Mouse (Mus musculus) spleen, postnatal 10 days (tissue): ENCODE data around the gene Tubd1.

ENCODE experiments used
- DNase-seq, 2 experiments: peaks; one replicate each; pipeline ENCODE4 v3.0.0; 2021 to 2022; ENCODE audit warnings: low spot score in 2 of 2

The Tubd1 gene

GRCm38 (mm10) chr11:86583990-86584897 is 39.5 kb downstream of the Tubd1 start:
- no peak for DNase-seq

DNA sequence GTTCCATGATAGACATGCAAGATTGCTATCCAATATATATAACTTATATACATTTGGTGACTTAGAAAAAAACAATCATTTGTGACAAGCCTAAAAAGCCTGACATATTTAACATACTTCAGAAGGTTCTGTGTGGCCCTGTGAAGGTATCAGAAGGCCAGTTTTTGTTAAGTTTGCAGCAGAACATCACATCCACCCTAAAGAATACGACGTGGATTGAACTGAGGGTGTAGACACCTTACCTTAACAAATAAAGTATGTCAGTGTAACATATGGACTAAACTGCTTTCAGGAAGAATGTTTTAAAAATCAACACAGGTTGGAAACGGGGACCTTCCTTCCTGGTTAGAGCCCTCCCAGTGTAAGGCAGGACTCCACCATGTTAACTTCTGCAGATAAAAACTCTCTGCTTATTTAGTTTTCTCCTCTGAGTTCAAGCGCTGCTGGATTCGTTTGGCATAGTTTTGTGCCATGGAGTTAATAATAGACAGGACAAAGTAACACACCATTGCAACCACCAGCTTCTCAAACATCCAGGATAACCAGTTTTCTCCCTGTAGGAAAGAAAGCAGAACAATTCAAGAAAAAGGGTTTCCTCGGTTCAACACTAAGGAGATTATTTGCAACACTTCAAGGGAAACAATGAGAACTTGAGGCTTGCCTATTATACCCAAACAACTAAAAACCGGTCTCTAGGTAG is 40.3 kb downstream of the Tubd1 start:
- no peak for DNase-seq

- DNase-seq = peak in 1 of 2 experiments; percentile 33
These were observed 40.8 kb downstream of the Tubd1 start for GRCm38 (mm10) chr11:86585598-86585984.

DNA sequence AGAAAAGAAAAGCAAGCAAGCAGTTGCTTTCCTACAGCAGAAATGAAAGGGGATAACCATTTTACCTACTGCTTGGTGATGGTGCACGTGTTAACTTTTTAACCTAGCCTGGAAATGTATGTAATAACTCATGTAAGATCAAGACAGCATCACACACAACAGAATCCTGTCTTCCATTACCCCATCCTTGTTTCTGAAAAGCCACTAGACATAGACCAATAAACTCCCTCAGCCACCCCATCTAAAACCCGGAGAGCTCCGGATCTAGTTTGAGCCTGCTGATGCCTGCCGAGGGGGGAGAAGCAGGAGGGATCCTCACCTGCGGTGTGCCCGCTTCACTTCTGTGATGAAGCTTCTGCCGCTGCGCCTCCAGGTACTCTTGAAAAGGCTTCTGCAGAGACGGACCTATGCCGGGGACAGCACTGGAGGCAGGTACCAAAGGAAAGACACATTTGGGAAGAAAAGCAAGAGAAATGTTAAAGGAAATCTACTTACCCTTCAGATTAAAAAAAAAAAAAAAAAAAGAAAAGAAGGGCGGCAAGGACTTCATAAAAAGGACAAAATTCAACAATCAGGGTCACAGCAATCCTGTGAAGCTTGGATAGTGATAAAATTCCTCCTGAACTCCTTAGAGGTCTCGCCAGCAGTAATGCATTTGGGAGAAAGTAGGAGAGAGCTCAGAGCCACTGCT is 41.5 kb downstream of the Tubd1 start:
- peak; percentile 60 to 66 for DNase-seq

- peak; percentile 50 to 57 for DNase-seq
These were observed 42.3 kb downstream of the Tubd1 start for GRCm38 (mm10) chr11:86586868-86587792.

DNA sequence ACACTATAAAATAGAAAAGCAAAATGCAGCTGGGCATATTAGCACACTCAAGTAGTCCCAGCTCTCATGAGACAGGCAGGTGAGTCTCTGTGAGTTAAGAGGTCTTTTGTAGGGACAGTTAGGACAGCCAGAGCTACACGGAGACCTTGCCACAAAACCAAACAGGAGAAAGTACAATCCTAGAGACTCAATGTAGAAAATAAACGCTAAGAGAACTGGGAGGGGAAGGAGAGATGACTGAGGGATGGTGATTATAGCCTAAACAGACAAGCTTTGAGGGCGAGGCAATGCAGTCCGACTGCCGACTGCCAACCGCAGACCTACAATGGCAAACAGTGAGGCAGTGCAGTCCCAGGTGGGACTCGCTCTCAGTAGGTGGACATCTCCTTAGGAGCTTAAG is 43.0 kb downstream of the Tubd1 start:
- DNase-seq = no peak

- DNase-seq = no peak
These were observed 44.0 kb downstream of the Tubd1 start for GRCm38 (mm10) chr11:86588583-86589298.

DNA sequence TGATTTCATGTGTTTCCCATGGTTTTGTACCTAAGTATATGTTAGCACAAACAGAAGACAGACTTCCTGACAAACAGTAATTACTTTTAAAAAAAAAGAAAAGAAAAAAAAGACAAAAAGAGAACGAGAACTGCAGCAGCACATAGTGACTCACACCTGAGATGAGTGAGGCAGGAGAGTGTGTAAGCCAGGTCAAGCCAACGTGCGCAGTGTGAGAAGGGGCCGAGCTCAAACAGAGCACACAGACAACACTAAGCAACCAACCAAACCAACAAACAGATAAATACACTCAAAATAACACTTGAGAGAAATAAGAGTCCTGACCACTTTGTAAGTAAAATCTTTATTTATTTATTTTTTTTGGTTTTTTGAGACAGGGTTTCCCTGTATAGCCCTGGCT is 45.3 kb downstream of the Tubd1 start:
- no peak for DNase-seq

DNA sequence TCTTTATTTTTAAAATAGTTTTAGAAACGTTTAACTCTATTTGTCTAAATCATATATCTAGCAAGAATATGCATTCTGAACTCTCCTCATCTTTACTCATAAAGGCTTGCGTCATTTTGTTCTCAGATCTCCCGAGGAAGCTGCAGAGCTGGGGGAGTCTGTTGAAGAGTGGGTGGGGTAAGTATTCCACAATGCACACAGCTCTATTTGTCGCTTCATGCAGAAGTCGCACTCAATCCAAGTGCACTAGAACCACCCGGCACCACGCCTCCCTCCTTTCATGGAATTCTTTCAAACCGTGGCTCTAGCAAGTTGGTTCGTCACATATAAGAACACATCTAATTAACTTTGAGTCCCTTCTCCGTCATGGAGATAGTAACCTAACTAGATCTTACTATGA is 45.8 kb downstream of the Tubd1 start:
- no peak for DNase-seq

GRCm38 (mm10) chr11:86591301-86591845 is 46.6 kb downstream of the Tubd1 start:
- no peak for DNase-seq

GRCm38 (mm10) chr11:86591931-86592616 is 47.3 kb downstream of the Tubd1 start:
- no peak for DNase-seq

GRCm38 (mm10) chr11:86592993-86593392 is 48.2 kb downstream of the Tubd1 start:
- no peak for DNase-seq

DNA sequence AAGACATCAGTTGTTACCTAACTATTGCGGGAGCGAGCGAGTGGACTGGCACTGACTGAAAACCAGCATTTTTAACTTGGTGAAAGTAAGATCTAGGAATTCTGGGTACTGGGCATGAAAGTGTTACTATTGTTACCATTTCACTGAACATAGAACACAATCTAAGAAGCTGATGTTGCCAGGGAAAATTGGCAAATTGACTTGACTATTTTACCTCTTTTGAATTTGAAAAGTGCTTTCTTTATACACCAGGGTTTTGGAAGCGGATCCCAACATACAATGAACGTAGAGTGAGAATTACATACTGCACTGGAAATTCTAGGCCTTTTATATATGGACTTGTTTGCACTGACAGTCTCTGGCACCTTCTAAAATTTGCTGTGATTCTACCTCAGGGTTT is 48.7 kb downstream of the Tubd1 start:
- no peak for DNase-seq

DNA sequence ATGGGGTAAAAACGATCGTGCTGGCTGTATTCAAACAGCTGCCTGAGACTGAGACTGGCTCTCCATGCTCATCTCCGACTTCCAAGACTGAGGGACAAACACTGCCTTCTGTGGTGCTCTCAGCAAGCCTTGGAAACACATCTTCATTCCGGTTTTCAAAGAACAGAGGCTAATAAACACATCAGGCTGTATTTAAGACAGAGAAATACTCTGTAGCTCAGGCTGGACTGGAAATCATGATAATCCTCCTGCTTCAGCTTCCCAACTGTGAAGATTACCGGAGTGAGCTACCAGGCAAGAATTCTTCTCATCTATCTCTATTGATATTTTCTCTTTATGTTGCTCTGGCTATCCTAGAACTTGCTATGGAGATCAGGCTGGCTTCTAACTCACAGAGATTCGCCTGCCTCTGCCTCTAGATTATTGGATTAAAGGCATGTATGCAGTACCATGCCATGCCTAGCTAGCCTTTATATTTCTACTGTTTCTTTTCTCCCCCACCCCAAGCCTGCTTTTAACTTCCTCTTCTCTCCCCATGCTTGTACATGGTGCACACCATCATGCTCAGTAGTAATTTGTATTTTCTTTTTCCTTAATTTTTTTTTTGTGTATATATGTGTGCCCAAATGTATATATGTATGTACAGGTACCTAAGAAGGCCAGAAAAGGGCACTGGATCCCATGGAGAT is 49.5 kb downstream of the Tubd1 start:
- no peak for DNase-seq

GRCm38 (mm10) chr11:86595366-86595765 is 50.6 kb downstream of the Tubd1 start:
- no peak for DNase-seq

DNA sequence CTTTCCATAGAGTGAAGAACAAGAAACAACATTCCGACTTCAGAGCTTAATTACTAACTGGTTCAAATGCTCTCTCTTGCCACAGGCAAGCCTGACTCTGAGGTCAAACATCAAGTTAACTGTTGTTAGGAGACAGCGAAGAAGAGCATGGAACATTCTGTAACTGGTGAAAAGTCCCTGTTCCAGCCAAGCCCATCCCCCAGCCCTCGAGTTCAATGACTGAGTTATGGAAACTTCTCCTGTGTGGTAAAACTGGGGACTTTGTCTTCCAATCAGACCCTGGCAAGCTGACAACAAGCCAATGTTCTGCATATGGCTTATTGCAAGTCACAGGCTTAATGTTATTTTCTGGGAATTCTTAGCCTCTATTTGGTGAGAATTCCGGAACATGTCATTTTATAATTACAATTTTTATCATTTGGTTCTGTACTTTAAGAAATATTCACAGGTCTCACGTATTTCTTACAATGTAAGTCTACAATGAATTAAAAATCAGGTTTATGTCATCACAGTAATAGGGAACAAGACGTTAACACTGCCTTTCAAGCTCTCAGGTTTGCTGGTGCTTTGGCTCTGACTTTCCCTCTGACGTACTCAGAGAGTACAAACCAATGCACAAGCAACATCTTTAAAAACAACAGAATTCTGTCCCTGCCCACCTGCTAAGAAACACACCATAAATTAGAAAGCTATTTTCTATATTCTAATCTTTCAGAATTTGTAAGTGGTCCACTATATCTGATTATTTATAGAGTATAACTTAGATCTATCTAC is 51.6 kb downstream of the Tubd1 start:
- DNase-seq = no peak

GRCm38 (mm10) chr11:86596976-86597375 is 52.2 kb downstream of the Tubd1 start:
- DNase-seq = no peak

GRCm38 (mm10) chr11:86598154-86598553 is 53.4 kb downstream of the Tubd1 start:
- DNase-seq = no peak
